Mouse (Mus musculus) MEL (cell line): Measurements from ENCODE around the gene Ifi47. TPM values are rescaled to one million over a fixed set of nuclear protein-coding genes. Genes with fewer than 3 reads are reported as not detected.
A peak's percentile ranks its signal among the peaks of the same experiment; 100 is the strongest.
"Not testable (repeated sequence)": the region's sequence is repeated elsewhere in the genome, so short reads cannot be mapped to it uniquely, and the experiment has no call there.

Source experiments
- DNase-seq: peaks from one replicate; pipeline ENCODE4 v3.0.0; 2011; ENCODE audit warnings: low read depth, low spot score
- H3K27ac ChIP-seq: 2 replicates; pipeline ENCODE4 v1.5.1; 2012; ENCODE audit warnings: low read depth, mild to moderate bottlenecking, control low read depth, low read length, moderate library complexity; ENCODE audit not compliant: control insufficient read depth
- H3K27me3 ChIP-seq, 2 experiments: fragments of 150-350 bp in 1 of 2; sonication (generic) in 1 of 2; 2 replicates each; pipeline ENCODE4 v1.6.1; 2012; ENCODE audit warnings: low read length in 2 of 2, mild to moderate bottlenecking in 2 of 2, improper control_type of control experiment in 1 of 2, moderate library complexity in 1 of 2; ENCODE audit not compliant: insufficient read depth in 2 of 2, control insufficient read depth in 1 of 2
- H3K36me3 ChIP-seq, 2 experiments: 2 replicates each; pipeline ENCODE4 v1.6.1; 2012 to 2014; ENCODE audit warnings: low read length in 2 of 2, improper control_type of control experiment in 1 of 2, inconsistent platforms in 1 of 2, mild to moderate bottlenecking in 1 of 2; ENCODE audit not compliant: insufficient read depth in 2 of 2, control insufficient read depth in 1 of 2
- H3K4me1 ChIP-seq, 2 experiments: fragments of 150-350 bp in 1 of 2; sonication (generic) in 1 of 2; 2 replicates each; pipeline ENCODE4 v1.6.1; 2012; ENCODE audit warnings: low read length in 2 of 2, improper control_type of control experiment in 1 of 2, mild to moderate bottlenecking in 1 of 2; ENCODE audit not compliant: insufficient read depth in 2 of 2, control insufficient read depth in 1 of 2
- H3K4me3 ChIP-seq, 2 experiments: fragments of 150-350 bp in 1 of 2; sonication (generic) in 1 of 2; 2 replicates each; pipeline ENCODE4 v1.5.1; 2012; ENCODE audit warnings: low read depth in 2 of 2, low read length in 2 of 2, mild to moderate bottlenecking in 2 of 2, moderate library complexity in 2 of 2, control low read depth in 1 of 2, improper control_type of control experiment in 1 of 2; ENCODE audit not compliant: control insufficient read depth in 1 of 2, insufficient read depth in 1 of 2
- H3K79me2 ChIP-seq: 2 replicates; pipeline ENCODE4 v1.6.1; 2012; ENCODE audit warnings: mild to moderate bottlenecking, low read length, moderate library complexity; ENCODE audit not compliant: control insufficient read depth, poor library complexity, insufficient read depth
- H3K9ac ChIP-seq: 2 replicates; pipeline ENCODE4 v1.6.1; 2012; ENCODE audit warnings: low read depth, mild to moderate bottlenecking, control low read depth, low read length, moderate library complexity; ENCODE audit not compliant: control insufficient read depth, poor library complexity, severe bottlenecking
- H3K9me3 ChIP-seq: fragments of 150-350 bp; sonication (generic); replicated peaks from 2 replicates; pipeline ENCODE4 v1.6.1; 2012; ENCODE audit warnings: mild to moderate bottlenecking, low read length, improper control_type of control experiment, moderate library complexity; ENCODE audit not compliant: insufficient read depth
- CHD1 ChIP-seq: IDR thresholded peaks from 2 replicates; pipeline ENCODE4 v1.6.1; 2012; ENCODE audit warnings: low read depth, mild to moderate bottlenecking, inconsistent platforms, low read length, improper control_type of control experiment
- CTCF ChIP-seq, 3 experiments: IDR thresholded peaks in 2 of 3; conservative IDR thresholded peaks in 1 of 3; 2 replicates each; pipeline ENCODE4 v1.5.1; 2011 to 2012; ENCODE audit warnings: low read length in 3 of 3, low read depth in 2 of 3, mild to moderate bottlenecking in 2 of 3, improper control_type of control experiment in 1 of 3, inconsistent platforms in 1 of 3, mixed read lengths in 1 of 3, moderate library complexity in 1 of 3; ENCODE audit not compliant: control insufficient read depth in 1 of 3, insufficient read depth in 1 of 3, poor library complexity in 1 of 3, severe bottlenecking in 1 of 3
- EP300 ChIP-seq, 2 experiments: IDR thresholded peaks; 2 replicates each; pipeline ENCODE4 v1.6.1; 2011; ENCODE audit warnings: improper control_type of control experiment in 2 of 2, low read length in 2 of 2, low read depth in 1 of 2, mild to moderate bottlenecking in 1 of 2
- ETS1 ChIP-seq: IDR thresholded peaks from 2 replicates; pipeline ENCODE4 v1.6.1; 2012; ENCODE audit warnings: low read depth, mild to moderate bottlenecking, inconsistent platforms, low read length, improper control_type of control experiment, moderate library complexity
- MAX ChIP-seq: IDR thresholded peaks from 2 replicates; pipeline ENCODE4 v1.6.1; 2011; ENCODE audit warnings: low read length, improper control_type of control experiment
- MXI1 ChIP-seq: IDR thresholded peaks from 2 replicates; pipeline ENCODE4 v1.6.1; 2011; ENCODE audit warnings: mild to moderate bottlenecking, low read depth, low read length, improper control_type of control experiment
- MYC ChIP-seq: IDR thresholded peaks from 2 replicates; pipeline ENCODE4 v1.6.1; 2011; ENCODE audit warnings: low read depth, mild to moderate bottlenecking, low read length, improper control_type of control experiment, moderate library complexity
- POLR2AphosphoS5 ChIP-seq: IDR thresholded peaks from 2 replicates; pipeline ENCODE4 v1.6.1; 2012; ENCODE audit warnings: low read depth, borderline replicate concordance, mild to moderate bottlenecking, inconsistent platforms, low read length, moderate library complexity, mixed read lengths
- RCOR1 ChIP-seq: IDR thresholded peaks from 2 replicates; pipeline ENCODE4 v1.6.1; 2012; ENCODE audit warnings: low read depth, mild to moderate bottlenecking, inconsistent platforms, low read length, improper control_type of control experiment
- USF1 ChIP-seq: IDR thresholded peaks from 2 replicates; pipeline ENCODE4 v1.6.1; 2014; ENCODE audit warnings: low read depth, mild to moderate bottlenecking, inconsistent platforms, low read length, improper control_type of control experiment, moderate library complexity
- ZC3H11A ChIP-seq: IDR thresholded peaks from 2 replicates; pipeline ENCODE4 v1.6.1; 2012; ENCODE audit warnings: low read depth, mild to moderate bottlenecking, inconsistent platforms, low read length, improper control_type of control experiment
- ZKSCAN1 ChIP-seq: IDR thresholded peaks from 2 replicates; pipeline ENCODE4 v1.6.1; 2012; ENCODE audit warnings: low read depth, mild to moderate bottlenecking, inconsistent platforms, low read length, improper control_type of control experiment, moderate library complexity
- ZNF384 ChIP-seq: IDR thresholded peaks from 2 replicates; pipeline ENCODE4 v1.6.1; 2012; ENCODE audit warnings: low read depth, mild to moderate bottlenecking, inconsistent platforms, low read length, improper control_type of control experiment
- polyA plus RNA-seq, 2 experiments: library from polyadenylated mRNA; stranded (reverse) in 1 of 2; unstranded in 1 of 2; fragments of >175 nt in 1 of 2; fragments of >200 nt in 1 of 2; gene quantifications; 2 replicates each; pipeline versions ENCODE4 v1.2.1 to v1.2.4; 2012; ENCODE audit warnings: low replicate concordance in 2 of 2, low read depth in 1 of 2; ENCODE audit not compliant: insufficient read length in 2 of 2, insufficient read depth in 1 of 2, missing spikeins in 1 of 2
- total RNA-seq: library from RNA; depleted of rRNA; stranded (reverse); fragments of 300-350 nt; gene quantifications from 2 replicates; pipeline ENCODE4 v1.2.3, GENCODE M21; 2012

Gene Ifi47
- total and polyA plus RNA-seq, 3 experiments = 26.4 to 35.2 TPM; not detected in 1

- H3K36me3 ChIP-seq, H3K4me3 ChIP-seq, H3K4me1 ChIP-seq, DNase-seq, H3K27me3 ChIP-seq, H3K9me3 ChIP-seq, H3K79me2 ChIP-seq, H3K9ac ChIP-seq, H3K27ac ChIP-seq: not testable (repeated sequence)
Observed at GRCm38 (mm10) chr11:49051894-49052293, 24.5 kb upstream of the Ifi47 start.

GRCm38 (mm10) chr11:49060061-49060460 is 16.3 kb upstream of the Ifi47 start:
- H3K4me1 ChIP-seq, H3K36me3 ChIP-seq, H3K27me3 ChIP-seq, H3K9ac ChIP-seq, DNase-seq, H3K4me3 ChIP-seq, H3K27ac ChIP-seq, H3K79me2 ChIP-seq, H3K9me3 ChIP-seq: not testable (repeated sequence)

- not testable (repeated sequence) for H3K27me3 ChIP-seq, H3K79me2 ChIP-seq, H3K9ac ChIP-seq, H3K9me3 ChIP-seq, H3K27ac ChIP-seq, DNase-seq, H3K4me3 ChIP-seq, H3K36me3 ChIP-seq, H3K4me1 ChIP-seq
Observed at GRCm38 (mm10) chr11:49061865-49062264, 14.5 kb upstream of the Ifi47 start.

- H3K4me1 ChIP-seq, H3K27me3 ChIP-seq, H3K9me3 ChIP-seq, H3K27ac ChIP-seq, DNase-seq, H3K79me2 ChIP-seq, H3K36me3 ChIP-seq: not testable (repeated sequence)
- TF ChIP-seq ETS1 = peak; percentile 27; the same call in 1 of the 2 replicates
- Histone ChIP-seq H3K9ac (peak within 1 kb of the TSS; percentile 34), H3K4me3 (peak within 1 kb of the TSS; percentile 42 to 47; a peak in 3 of 4 replicates)
Observed at GRCm38 (mm10) chr11:49063713-49064469, 12.5 kb upstream of the Ifi47 start, which contains the start of gene Tgtp2. Gene Tgtp2, minus strand, starts transcription at chr11:49064206.

- peaks cover 0 to 20% of the 10 kb centered on the region in 2 experiments; a peak in 2 of 4 replicates for H3K36me3 ChIP-seq
- no peaks in the 10 kb centered on the region for H3K9me3 ChIP-seq
- peak; percentile 84 for DNase-seq
- no peak overlapping the region for H3K4me3 ChIP-seq
- no peaks in the 10 kb centered on the region for H3K79me2 ChIP-seq
- no peaks in the 10 kb centered on the region for H3K27me3 ChIP-seq
- no peak overlapping the region for H3K27ac ChIP-seq
- no peak overlapping the region for H3K9ac ChIP-seq
- peaks cover 10% of the 10 kb centered on the region in 2 experiments; a peak in 2 of 4 replicates for H3K4me1 ChIP-seq
- TF ChIP-seq MYC = peak; percentile 62; the same call in 1 of the 2 replicates
- peak; percentile 49 for TF ChIP-seq RCOR1
- no peak for TF ChIP-seq USF1
- no peak; the same call in 1 of the 2 replicates for TF ChIP-seq MXI1
- no peak for TF ChIP-seq CHD1
- no peak for TF ChIP-seq MAX
- no peak for TF ChIP-seq ZC3H11A
- TF ChIP-seq POLR2AphosphoS5 = no peak
- peak; percentile 66 to 90 for TF ChIP-seq EP300 (IDR thresholded peaks at IDR 0.05; ENCODE audit: low read depth in 1 of 2, low read length in 2 of 2)
- TF ChIP-seq ETS1 = peak; percentile 69
- TF ChIP-seq ZNF384 = peak; percentile 30; the same call in 1 of the 2 replicates
- TF ChIP-seq ZKSCAN1 = no peak
- TF ChIP-seq CTCF (IDR thresholded peaks at IDR 0.05 in 2 of 3, conservative IDR thresholded peaks at IDR 0.05 in 1 of 3; ENCODE audit: control insufficient read depth in 1 of 3, insufficient read depth in 1 of 3, low read depth in 2 of 3, low read length in 3 of 3, poor library complexity in 1 of 3, severe bottlenecking in 1 of 3) = no peak
Observed at GRCm38 (mm10) chr11:49068358-49068757, 8.0 kb upstream of the Ifi47 start.
